Mouse (Mus musculus) left cerebral cortex, postnatal 14 days (tissue): Measurements from ENCODE around the gene Olfr520. TPM values are rescaled to one million over a fixed set of nuclear protein-coding genes. Genes with fewer than 3 reads are reported as not detected.
"Not testable (repeated sequence)": the region's sequence is repeated elsewhere in the genome, so short reads cannot be mapped to it uniquely, and the experiment has no call there.

Source experiments
- DNase-seq, 2 experiments: peaks; one replicate each; pipeline ENCODE4 v3.0.0; 2021 to 2022; ENCODE audit warnings: low spot score in 2 of 2, mixed read lengths in 1 of 2
- intact Hi-C: fragments of 180-260 bp; cut with DNase I; formaldehyde crosslinking; loops from one replicate; pipeline ENCODE4 v1.15.1; 2025
- long read RNA-seq, 2 experiments: library from polyadenylated mRNA; stranded (forward); transcript quantifications; one replicate each; pipeline ENCODE4 v2.0.0; 2021
- total RNA-seq, 2 experiments: library from RNA; stranded (reverse); gene quantifications; 2 replicates each; pipeline ENCODE4 v1.2.3; 2021

The Olfr520 gene
- total RNA-seq, result not detected
- long read RNA-seq, experiment 1, result 0 reads
- long read RNA-seq, experiment 2, result 0 reads

DNA sequence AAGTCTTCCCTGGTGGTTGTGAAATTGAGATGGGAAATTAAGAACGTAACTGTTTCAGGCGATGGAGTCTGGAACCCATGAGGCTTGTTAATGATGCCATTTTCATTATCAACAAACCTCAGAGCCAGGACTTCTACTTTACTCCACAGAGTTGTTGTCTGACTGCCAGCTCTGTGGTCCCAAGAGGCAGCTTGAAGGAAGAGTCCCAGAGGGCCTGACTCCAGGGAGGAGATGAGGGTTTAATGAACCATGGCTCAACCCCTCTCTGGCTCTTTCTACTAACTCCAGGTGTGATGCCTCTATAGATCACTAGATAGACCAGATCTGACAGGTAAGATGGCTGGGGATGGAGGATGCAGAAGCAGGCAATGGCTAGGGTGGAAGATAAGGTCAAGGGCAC is at the start of gene Olfr520:
Gene Olfr520 (plus strand): TSS at position 301 of the 400 bp plus-strand sequence.
- no peak for DNase-seq
- intact Hi-C loops, result no loop called here

DNA sequence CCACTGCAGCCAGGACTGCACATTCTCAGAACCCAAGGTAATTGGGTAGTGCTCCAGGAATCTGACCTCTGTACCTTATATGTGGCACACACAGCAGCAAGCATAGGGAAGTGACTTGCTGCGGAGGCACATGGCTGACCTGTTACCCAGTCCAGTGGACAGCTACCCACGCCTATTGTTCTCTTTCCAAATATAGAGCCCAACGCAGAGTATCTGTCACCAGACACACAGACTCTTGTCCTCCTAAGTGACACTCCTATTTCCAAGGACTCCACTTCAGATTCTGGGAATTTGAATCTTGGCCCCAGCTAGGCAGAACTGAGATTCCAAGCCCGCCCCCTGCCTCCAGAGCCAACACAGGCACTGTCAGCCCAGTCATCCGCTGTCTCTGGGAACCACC is 49.3 kb upstream of the Olfr520 start:
- no peak for DNase-seq
- intact Hi-C loops, result no loop called here

DNA sequence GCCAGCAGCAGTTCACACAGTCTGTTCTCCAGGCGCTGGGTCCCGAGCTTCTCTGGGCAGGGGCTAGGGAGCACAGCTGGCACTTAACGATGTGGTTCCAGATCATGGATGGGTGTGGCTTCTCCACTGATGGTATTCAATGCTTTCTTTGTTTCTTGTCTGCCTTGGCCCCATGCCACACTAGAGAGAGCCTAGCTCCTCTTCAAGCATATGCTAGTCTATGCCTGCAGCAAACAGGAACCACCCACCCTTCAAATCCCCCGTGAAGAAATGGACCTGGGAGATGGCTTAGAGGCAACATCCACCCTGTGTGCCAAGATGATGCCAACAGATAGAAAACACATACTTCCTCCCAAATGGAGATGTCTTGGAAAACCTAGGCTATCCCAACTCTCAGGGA is 46.0 kb upstream of the Olfr520 start:
- DNase-seq, result peak; percentile 49 to 77

DNA sequence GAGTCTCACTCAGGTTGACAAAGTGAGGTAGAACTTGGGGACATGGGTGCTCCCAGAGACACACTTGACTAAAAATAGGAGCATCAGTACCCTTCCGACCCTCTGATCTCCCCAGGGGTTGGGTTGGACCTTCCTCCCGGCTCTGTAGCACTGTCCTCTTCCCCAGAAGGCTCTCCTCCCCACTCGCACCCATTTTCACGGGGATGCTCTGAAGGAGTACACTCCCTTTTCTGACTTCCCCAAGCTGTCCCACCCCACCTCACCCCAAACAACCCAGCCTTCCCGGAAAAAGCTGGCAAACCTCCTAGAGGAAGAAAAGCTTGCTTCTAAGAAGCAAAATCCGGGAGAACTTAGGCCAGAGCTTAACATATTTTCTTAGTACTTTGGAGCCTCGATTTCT is 39.3 kb upstream of the Olfr520 start:
- intact Hi-C loops, result no loop called here
- no peak for DNase-seq

More for the DNA sequence above, 46.0 kb upstream of the Olfr520 start:
- intact Hi-C loops, result no loop called here

DNA sequence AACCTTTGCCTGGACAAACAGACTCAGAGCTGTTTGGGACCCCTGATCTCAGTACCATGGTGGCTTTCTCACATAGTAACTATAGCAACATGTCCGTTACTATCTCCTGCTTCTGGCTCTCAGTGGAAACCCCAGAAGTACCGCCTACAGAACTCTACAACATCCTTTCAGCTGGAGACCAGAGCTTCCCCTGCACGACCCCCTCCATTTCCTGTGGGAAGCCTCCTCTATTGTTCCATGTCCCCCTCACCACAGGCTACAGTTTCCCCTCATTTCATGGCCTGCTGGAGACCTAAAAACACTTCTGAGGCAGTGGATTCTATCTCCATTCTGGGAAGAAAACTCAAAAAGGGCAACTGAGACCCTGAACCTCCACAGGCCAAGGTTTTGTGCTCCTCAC is 37.7 kb upstream of the Olfr520 start:
- DNase-seq, result no peak
- intact Hi-C loops, result no loop called here

DNA sequence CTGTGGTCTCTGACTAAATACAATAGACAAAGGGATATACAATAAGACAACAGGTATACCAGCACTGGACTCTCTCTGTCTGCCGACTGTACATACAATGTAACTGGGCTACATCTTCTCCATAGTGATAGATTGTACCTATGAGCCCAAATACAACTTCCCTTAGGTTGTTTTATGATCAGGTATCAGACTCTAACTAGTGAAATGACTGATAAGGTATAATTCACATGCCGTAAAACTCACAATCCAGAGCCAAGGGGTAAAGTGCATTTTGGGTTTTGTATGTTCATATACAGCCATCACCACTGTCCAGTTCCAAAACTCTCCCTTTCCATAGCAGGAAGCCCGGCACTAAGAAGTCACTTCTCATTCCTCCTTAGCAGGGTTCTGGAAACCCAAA is 36.7 kb upstream of the Olfr520 start:
- intact Hi-C loops, result no loop called here
- DNase-seq, result no peak

DNA sequence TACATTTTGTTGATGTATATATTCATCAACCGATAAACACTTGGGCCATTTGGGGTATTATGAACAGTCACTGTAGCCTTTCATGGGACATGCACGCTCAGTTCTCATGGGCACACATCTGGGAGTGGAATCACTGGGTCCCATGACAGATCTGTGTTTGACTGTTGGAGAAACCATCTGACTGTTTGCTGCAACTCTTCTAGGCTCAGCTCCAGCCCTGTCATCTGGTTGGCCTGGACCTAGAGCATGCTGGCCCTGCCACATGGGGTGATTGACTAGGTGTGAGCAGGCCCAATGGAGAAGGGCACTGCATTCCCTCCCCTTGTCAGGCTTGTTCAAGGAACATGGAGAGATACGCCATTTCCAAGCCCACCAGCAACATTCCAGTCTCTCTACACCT is 36.1 kb upstream of the Olfr520 start:
- intact Hi-C loops, result no loop called here
- no peak for DNase-seq

DNA sequence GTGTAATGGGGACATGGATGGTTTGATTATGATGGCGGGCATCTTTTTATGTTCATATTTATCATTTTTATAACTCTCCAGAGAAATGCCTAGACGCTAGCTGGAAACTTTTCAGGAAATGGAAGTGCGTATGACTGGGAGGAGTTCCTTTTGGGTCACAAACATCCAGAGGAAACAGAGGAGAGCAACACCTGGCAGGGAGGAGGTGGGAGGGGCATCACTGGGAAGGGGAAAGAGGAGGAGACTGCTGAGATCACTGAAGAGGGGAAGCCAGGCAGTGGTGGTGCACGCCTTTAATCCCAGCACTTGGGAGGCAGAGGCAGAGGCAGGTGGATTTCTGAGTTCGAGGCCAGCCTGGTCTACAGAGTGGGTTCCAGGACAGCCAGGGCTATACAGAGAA is 35.6 kb upstream of the Olfr520 start:
- intact Hi-C loops, DNase-seq: not testable (repeated sequence)

DNA sequence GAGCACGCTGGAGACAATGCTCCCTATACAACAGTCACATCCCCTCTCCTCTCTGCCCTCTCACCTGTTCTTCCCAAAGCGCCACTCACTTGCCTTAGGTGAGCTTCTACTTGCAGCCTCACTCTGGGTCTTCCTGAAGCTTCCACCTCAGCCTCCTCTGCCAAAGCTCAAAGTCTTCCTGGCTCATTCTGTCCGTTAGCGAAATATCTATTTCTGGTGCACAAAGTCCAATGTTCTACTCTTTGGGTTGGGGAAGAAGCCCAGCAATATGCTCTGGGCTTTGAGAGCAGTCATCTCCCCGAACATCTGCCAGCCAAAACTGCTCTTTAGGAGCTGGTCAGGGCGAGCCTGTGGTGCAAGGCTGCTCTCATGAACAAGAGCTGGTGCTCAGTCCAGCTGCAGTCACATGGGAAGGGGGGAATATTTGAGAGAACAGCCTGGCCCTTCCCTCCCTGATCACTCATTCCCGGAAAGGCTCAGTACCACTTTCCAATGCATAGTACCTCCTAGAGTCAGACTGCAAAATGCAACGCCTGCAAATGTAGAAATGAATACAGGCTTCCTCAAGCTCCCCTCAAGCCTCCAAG is 34.5 kb upstream of the Olfr520 start:
- intact Hi-C loops, result no loop called here
- DNase-seq, result no peak

DNA sequence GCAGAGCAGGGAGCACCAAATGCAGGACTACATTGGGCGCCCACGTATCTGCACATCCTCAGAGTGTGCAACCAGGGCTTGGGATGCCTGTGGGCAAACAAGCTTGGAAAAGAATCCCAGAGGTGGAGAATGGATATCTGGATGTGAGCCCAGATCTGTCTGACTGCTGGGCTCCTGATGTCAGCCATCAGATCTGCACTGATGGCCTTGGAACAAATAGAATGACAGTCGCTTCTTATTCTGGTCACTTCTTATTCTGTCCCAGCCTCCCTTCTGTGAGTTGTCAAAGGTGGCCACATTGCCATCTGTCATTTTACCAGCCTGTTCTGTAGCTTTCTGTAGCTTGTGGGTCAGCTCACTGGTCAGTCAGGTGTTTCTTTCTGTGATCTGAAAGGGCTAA is 31.5 kb upstream of the Olfr520 start:
- intact Hi-C loops, result no loop called here
- DNase-seq, result no peak

DNA sequence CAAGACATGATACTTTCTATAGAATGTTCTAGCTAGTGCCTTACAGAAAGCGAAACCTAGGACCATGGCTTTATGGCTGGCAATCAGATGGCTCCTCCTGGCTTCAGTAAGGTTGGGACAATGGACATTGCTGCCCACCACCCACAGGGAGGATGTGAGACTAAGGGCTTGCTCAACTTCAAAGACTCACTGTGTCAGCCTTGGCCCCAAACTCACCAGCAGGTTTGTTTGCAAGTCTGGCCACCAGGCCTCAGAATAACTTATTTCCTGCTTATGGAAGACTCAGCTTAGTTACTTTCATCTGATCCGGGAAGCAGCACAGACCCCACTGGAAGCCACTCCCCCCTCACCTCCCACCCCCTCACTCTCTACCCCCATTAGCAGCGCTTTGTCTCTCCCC is 31.0 kb upstream of the Olfr520 start:
- no peak for DNase-seq

DNA sequence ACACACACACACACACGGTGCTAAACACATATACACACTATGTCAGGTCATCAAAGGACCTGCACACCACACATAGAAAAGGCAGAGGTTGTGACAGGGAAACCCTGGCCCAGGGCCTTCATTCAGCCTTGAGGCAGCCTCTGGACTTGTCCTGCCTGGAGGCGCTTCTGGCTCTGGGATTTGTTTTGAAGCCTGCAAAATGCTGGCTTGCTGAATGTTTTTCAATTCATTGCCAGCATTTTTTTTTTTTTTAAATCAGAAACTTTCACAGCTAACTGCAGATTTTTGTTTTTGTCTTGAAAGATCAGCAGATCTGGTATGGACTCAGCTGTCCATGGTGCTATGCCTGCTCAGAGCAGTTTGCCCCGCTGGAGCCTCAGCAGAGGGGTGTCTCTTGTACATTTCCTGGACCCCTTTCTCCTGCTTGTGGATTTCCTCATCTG is 30.3 kb upstream of the Olfr520 start:
- DNase-seq, result no peak

More for the DNA sequence above, 31.0 kb upstream of the Olfr520 start:
- intact Hi-C loops, result no loop called here

DNA sequence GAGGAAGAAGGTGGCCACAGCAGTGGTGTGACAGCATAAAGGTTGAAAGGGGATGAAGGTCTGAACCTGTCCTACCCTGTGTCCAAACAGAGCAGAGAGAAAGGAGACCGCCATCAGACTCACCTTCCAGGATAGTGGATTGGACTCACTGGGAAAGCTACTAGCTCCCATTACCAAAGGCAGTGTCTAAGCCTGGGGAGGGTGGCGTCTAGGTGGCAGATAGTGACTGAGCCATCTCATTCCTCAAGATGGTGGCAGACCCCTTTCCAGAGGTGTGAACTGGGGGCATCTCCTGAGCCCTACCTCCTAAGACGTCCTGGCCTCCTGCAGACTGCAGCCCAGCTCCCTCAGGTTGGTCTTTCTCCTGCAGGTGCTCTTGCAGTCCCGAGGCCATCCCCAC is 29.4 kb upstream of the Olfr520 start:
- intact Hi-C loops, result no loop called here
- DNase-seq, result no peak

More for the DNA sequence above, 30.3 kb upstream of the Olfr520 start:
- intact Hi-C loops, result no loop called here

DNA sequence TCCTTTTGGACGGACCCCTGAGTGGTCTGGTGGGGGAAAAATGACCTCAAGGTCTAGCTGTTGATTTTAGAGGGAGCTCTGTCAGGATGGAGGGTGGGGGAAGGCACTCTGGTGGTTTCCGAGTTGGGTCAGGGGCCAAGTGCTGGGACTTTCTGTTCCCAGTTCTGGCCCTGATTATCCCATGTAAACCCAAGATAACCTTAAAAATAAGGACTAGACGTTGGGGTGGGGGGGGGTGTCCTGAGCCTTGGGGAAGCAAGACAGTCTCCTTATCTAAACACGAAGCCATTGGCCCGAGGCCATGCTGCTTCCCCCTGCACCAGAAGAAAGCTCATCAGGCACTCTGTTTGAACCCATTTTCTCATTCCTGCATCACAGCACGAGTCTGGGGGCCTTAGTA is 27.9 kb upstream of the Olfr520 start:
- intact Hi-C loops, result no loop called here
- DNase-seq, result no peak

DNA sequence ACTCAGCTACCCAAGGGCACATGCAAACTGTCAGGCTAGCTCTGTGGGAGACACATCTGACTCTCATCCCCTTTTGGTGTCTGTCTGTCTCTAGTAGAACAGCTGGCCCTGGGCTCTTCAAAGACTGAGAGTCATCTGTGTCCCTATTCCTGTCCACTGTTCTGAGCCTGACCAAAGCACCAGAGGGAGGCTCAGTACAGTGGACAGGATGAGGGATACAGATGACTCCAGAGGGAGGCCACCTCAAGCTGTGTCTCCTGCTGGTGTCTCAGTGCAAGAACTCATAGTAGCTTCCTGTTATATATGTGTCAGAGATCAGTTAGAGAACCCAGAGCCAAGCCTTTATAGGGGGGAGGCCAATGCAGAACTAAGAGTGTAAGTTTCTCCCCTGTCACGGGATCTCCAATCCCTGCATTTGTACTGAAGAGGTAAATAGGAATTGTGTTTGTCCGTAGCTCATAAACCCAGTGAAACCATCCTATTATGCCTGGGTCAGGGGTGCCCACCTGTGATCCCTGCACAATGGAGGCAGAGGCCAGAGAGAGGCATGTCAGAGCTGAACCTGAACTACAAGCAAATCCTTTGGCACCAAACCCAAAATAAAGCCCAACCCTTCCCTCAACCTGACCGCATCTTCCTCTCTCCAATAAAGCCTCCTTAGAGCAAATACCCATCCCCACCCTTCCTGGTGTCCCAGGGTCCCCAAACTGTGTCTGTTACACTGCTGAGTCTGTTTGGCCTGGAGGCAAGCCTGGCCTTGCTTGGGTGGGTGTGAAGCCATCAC is 25.1 kb upstream of the Olfr520 start:
- intact Hi-C loops, result no loop called here
- no peak for DNase-seq

DNA sequence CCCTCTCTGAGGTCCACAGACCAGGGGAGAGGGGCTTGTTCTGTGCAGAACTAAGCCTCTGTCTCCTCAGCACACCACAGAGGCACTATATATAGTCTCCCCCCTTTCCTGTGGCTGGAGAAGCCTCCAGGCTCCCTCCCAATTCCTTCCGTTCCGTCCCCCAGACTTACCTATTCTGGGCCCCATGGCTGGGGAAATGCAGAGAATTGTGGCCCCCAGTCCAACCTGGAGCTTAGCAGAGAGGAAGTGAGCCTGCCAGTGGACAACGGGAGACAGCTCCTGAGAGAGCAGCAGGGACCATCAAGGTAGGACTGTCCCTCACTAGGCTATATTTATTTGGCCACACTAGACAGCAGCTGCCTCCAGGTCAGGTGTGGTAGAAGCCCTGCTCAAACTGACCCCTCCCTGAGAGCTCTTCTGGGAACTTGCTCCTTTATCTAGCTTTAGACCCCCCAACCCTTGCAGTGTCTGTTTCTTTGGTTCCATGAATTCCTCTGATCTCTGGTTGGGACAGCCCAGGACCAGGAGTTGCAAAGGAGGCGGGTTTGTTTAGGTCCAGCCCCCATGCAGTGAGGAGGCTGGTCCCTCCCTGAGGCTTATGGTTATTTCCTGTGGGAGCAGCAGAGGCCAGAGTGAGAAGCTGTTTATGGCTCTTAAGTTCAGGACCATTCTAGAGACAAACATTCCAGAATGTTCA is 23.6 kb upstream of the Olfr520 start:
- intact Hi-C loops, result no loop called here
- DNase-seq, result no peak

DNA sequence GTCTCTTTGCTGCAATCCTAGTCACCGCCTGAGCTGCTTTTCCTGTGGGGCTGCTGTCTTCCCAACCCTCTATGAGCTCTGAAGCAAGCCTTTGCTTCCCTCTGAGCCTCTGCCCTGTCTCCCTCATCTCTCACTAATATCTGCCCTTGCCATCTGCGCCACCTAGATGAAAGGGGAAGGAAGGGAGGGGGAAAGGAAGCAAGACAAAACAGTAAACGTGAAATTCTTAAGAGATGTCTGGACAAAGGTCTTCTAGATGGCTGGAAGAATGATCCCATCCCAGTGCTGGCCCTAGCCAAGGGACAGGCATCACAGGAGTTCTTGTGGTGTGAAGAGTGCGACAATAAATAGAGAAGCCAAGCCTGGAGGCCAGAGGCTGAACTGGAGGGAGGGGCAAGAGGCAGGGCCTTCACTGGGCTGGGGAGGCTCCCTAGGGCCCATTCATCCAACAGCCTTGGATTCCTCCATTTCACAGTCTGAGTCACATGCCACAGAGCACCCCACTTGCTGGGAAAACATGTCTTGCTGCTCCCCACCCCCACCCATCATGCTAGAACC is 23.0 kb upstream of the Olfr520 start:
- intact Hi-C loops, result no loop called here
- DNase-seq, result no peak

DNA sequence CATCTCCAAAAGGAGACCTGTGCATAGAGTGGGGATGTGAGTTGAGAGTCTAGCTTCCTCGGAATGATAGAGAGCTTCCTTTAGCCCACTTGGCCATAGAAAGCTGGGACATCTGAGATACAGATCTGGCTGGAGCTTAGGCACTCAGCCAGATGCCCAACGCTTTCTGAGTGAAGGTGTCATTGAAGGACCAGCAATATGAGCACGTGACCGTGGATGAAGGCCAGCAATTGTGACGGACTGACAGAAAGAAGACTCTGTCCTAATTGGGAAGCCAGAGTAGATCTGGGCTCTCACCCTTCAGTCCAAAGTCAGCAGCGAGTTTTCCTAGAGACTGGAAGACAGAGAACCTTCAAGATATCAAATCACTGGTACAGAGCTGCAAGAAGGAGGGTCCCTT is 22.4 kb upstream of the Olfr520 start:
- intact Hi-C loops, result no loop called here
- no peak for DNase-seq

DNA sequence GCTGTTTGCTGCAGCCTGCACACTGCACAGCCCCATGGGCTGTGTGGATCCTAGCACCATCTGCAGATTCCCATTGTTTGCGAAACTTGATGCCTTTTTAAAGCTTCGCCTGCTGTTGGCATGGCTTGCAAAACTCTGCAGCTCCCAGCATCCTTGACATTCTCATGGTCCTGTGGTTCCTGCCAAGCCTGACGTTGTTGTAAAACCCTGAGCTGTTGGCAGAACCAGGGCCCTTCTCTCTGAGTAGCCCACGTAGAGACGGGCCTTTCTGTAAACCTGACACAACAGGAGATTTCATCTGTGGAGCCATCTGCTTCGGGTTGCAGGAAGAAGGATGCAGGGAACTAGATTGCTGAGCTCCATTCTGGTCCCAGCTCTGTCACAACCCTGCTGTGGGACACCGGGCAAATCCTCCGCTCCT is 21.8 kb upstream of the Olfr520 start:
- intact Hi-C loops, result no loop called here
- DNase-seq, result peak; percentile 59 to 85

DNA sequence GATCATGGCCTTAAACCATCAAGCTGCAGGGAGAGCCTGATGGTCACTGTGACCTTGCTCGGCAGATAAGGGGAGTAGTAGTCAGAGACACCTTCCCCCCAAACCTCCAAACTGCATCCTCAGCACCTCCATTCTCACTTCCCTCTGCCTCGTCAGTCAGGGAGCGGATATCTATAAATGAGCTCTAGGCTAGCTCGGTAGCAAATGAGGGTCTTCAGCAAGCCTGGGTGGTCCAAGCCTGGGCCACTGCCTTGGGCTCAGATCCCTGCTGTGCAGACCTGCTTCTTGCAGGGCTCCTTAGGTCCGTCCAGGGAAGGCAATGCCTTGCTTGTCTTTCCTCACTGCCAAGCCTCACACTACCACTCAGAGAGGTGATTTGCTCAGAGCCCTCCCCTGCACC is 21.3 kb upstream of the Olfr520 start:
- no peak for DNase-seq
- intact Hi-C loops, result no loop called here
